Mouse (Mus musculus): Measurements from ENCODE around the gene Jup. TPM values are rescaled to one million over a fixed set of nuclear protein-coding genes. Genes with fewer than 3 reads are reported as not detected.
"Not testable (repeated sequence)": the region's sequence is repeated elsewhere in the genome, so short reads cannot be mapped to it uniquely, and the experiment has no call there.

Gene Jup
- polyA plus RNA-seq, 1 experiment, result 0.29 TPM

GRCm38 (mm10) chr11:100375127-100375526, 22.4 kb downstream of the Jup start:
- H3K4me3 ChIP-seq (replicated peaks), result no peak overlapping the region
- H3K9me3 ChIP-seq (ENCODE audit: control insufficient read depth, low read length), result no peaks in the 10 kb centered on the region
- no peaks in the 10 kb centered on the region for H3K27me3 ChIP-seq (ENCODE audit: control insufficient read depth)
- H3K36me3 ChIP-seq (ENCODE audit: control insufficient read depth), result peaks cover 18% of the 10 kb centered on the region; the same call in 1 of the 2 replicates
- TF ChIP-seq GATA1 (IDR thresholded peaks at IDR 0.05; ENCODE audit: low read length) (no peak), TAL1 (IDR thresholded peaks at IDR 0.05; ENCODE audit: low read length) (no peak)
- no peaks in the 10 kb centered on the region for H3K4me1 ChIP-seq (ENCODE audit: control insufficient read depth)

- no peak for TF ChIP-seq TAL1 (IDR thresholded peaks at IDR 0.05; ENCODE audit: low read length)
- TF ChIP-seq GATA1 (IDR thresholded peaks at IDR 0.05; ENCODE audit: low read length), result no peak
- no peaks in the 10 kb centered on the region for H3K4me1 ChIP-seq (ENCODE audit: control insufficient read depth)
- no peak overlapping the region for H3K4me3 ChIP-seq (replicated peaks)
- peaks cover 18% of the 10 kb centered on the region; the same call in 1 of the 2 replicates for H3K36me3 ChIP-seq (ENCODE audit: control insufficient read depth)
- no peaks in the 10 kb centered on the region for H3K9me3 ChIP-seq (ENCODE audit: control insufficient read depth, low read length)
- H3K27me3 ChIP-seq (ENCODE audit: control insufficient read depth), result no peaks in the 10 kb centered on the region; the same call in 1 of the 2 replicates
Measured at GRCm38 (mm10) chr11:100371981-100372558, 25.5 kb downstream of the Jup start.

GRCm38 (mm10) chr11:100369822-100370221, 27.7 kb downstream of the Jup start:
- Histone ChIP-seq H3K4me1 (ENCODE audit: control insufficient read depth) (no peaks in the 10 kb centered on the region), H3K36me3 (ENCODE audit: control insufficient read depth) (peaks cover 11% of the 10 kb centered on the region; the same call in 1 of the 2 replicates), H3K9me3 (ENCODE audit: control insufficient read depth, low read length) (no peaks in the 10 kb centered on the region), H3K4me3 (replicated peaks) (no peak overlapping the region), H3K27me3 (ENCODE audit: control insufficient read depth) (no peaks in the 10 kb centered on the region; the same call in 1 of the 2 replicates)
- TF ChIP-seq TAL1 (IDR thresholded peaks at IDR 0.05; ENCODE audit: low read length) (no peak), GATA1 (IDR thresholded peaks at IDR 0.05; ENCODE audit: low read length) (no peak)

GRCm38 (mm10) chr11:100369145-100369544, 28.4 kb downstream of the Jup start:
- TF ChIP-seq TAL1 (IDR thresholded peaks at IDR 0.05; ENCODE audit: low read length), result no peak
- TF ChIP-seq GATA1 (IDR thresholded peaks at IDR 0.05; ENCODE audit: low read length), result no peak
- Histone ChIP-seq H3K9me3 (ENCODE audit: control insufficient read depth, low read length) (no peaks in the 10 kb centered on the region), H3K36me3 (ENCODE audit: control insufficient read depth) (peaks cover 9% of the 10 kb centered on the region; the same call in 1 of the 2 replicates), H3K4me1 (ENCODE audit: control insufficient read depth) (no peaks in the 10 kb centered on the region), H3K4me3 (replicated peaks) (no peak overlapping the region), H3K27me3 (ENCODE audit: control insufficient read depth) (no peaks in the 10 kb centered on the region; the same call in 1 of the 2 replicates)

- peaks cover 28% of the 10 kb centered on the region for H3K27me3 ChIP-seq (ENCODE audit: control insufficient read depth)
- no peaks in the 10 kb centered on the region for H3K36me3 ChIP-seq (ENCODE audit: control insufficient read depth)
- no peak overlapping the region for H3K4me3 ChIP-seq (replicated peaks)
- H3K4me1 ChIP-seq (ENCODE audit: control insufficient read depth), result no peaks in the 10 kb centered on the region
- H3K9me3 ChIP-seq (ENCODE audit: control insufficient read depth, low read length), result no peaks in the 10 kb centered on the region
- TF ChIP-seq TAL1 (IDR thresholded peaks at IDR 0.05; ENCODE audit: low read length), result no peak
- no peak for TF ChIP-seq GATA1 (IDR thresholded peaks at IDR 0.05; ENCODE audit: low read length)
Measured at GRCm38 (mm10) chr11:100362979-100363562, 34.5 kb downstream of the Jup start.

- H3K27me3 ChIP-seq (ENCODE audit: control insufficient read depth), result peaks cover 35% of the 10 kb centered on the region
- no peaks in the 10 kb centered on the region for H3K9me3 ChIP-seq (ENCODE audit: control insufficient read depth, low read length)
- TF ChIP-seq TAL1 (IDR thresholded peaks at IDR 0.05; ENCODE audit: low read length), result no peak
- TF ChIP-seq GATA1 (IDR thresholded peaks at IDR 0.05; ENCODE audit: low read length), result no peak
- H3K4me1 ChIP-seq (ENCODE audit: control insufficient read depth), result no peaks in the 10 kb centered on the region
- H3K4me3 ChIP-seq (replicated peaks), result no peak overlapping the region
- no peaks in the 10 kb centered on the region for H3K36me3 ChIP-seq (ENCODE audit: control insufficient read depth)
Measured at GRCm38 (mm10) chr11:100362209-100362978, 35.2 kb downstream of the Jup start.

GRCm38 (mm10) chr11:100361059-100361458, 36.5 kb downstream of the Jup start:
- H3K9me3 ChIP-seq (ENCODE audit: control insufficient read depth, low read length); H3K36me3 ChIP-seq (ENCODE audit: control insufficient read depth); H3K4me1 ChIP-seq (ENCODE audit: control insufficient read depth); H3K4me3 ChIP-seq (replicated peaks): not testable (repeated sequence)
- H3K27me3 ChIP-seq (ENCODE audit: control insufficient read depth), result peaks cover 49% of the 10 kb centered on the region

GRCm38 (mm10) chr11:100360175-100360574, 37.4 kb downstream of the Jup start:
- Histone ChIP-seq H3K4me1 (ENCODE audit: control insufficient read depth) (peaks cover 9% of the 10 kb centered on the region), H3K27me3 (ENCODE audit: control insufficient read depth) (peaks cover 57% of the 10 kb centered on the region), H3K4me3 (replicated peaks) (no peak overlapping the region), H3K9me3 (ENCODE audit: control insufficient read depth, low read length) (no peaks in the 10 kb centered on the region; the same call in 1 of the 2 replicates), H3K36me3 (ENCODE audit: control insufficient read depth) (no peaks in the 10 kb centered on the region)
- TF ChIP-seq TAL1 (IDR thresholded peaks at IDR 0.05; ENCODE audit: low read length), result no peak
- no peak for TF ChIP-seq GATA1 (IDR thresholded peaks at IDR 0.05; ENCODE audit: low read length)

GRCm38 (mm10) chr11:100357408-100357807, 40.2 kb downstream of the Jup start:
- Histone ChIP-seq H3K27me3 (ENCODE audit: control insufficient read depth) (peaks cover 85% of the 10 kb centered on the region), H3K4me1 (ENCODE audit: control insufficient read depth) (peaks cover 12% of the 10 kb centered on the region), H3K36me3 (ENCODE audit: control insufficient read depth) (no peaks in the 10 kb centered on the region), H3K9me3 (ENCODE audit: control insufficient read depth, low read length) (no peaks in the 10 kb centered on the region; the same call in 1 of the 2 replicates), H3K4me3 (replicated peaks) (no peak overlapping the region)
- TF ChIP-seq TAL1 (IDR thresholded peaks at IDR 0.05; ENCODE audit: low read length), result no peak
- TF ChIP-seq GATA1 (IDR thresholded peaks at IDR 0.05; ENCODE audit: low read length), result no peak

Data from erythroblast, embryonic 14.5 days (primary cell).